Mouse (Mus musculus): ENCODE measurements at regions not wholly inside any gene's neighbourhood (a gene's known extent, or its start where the extent isn't known, plus 50 kb on each side); places are given as distances from the start of the nearest gene placed in this dataset.

DNA sequence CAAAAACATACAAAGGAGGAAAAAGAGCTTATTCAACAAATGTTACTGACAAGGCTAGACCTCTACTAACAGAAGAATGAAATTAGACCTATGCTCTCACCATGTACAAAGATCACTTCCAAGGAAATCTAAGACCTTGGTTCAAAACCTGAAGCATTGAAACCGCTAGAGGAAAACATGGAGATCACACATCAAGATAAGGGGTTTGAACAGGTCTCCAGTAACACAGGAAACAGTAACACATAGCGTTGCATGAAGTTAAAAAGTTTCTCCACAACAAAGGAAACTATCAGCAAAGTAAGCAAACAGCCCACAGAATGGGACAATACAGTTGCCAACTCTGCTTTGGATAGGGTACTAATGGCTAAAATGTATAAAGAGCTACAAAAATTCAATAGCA, 53.3 kb upstream of the Serbp1 start:
- TF ChIP-seq CTCF (IDR thresholded peaks at IDR 0.05; ENCODE audit: low read depth) = no peak
- TF ChIP-seq EP300 (IDR thresholded peaks at IDR 0.05; ENCODE audit: low read depth) = no peak

All from liver, embryonic 14.5 days (tissue).